Mouse (Mus musculus): ENCODE results near the gene Tcl1b4. TPM values are rescaled to one million over a fixed set of nuclear protein-coding genes. Genes with fewer than 3 reads are reported as not detected.

Gene Tcl1b4
- not detected for total RNA-seq (2023)

DNA sequence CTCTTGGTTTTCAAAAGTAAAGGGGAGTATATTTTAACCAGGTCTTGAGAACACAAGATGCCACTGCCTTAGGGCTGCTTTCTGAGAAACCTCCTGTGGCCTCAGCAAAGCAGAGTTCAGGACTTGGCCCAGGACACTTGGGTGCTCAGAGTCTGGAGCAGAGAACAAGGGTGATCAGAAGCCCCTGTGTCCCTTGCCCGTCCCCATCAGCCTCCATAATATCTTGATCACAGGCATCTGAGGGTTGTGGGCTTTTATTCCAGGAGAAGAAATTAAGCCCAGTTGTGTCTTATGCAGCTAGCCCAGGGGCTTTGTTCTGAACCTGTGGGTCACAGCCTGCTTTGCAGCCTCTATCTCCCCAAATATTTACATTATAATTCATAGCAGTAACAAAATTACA, at the start of gene Tcl1b4:
Gene Tcl1b4, plus strand, starts transcription at position 301 of the 400 bp plus-strand sequence.

DNA sequence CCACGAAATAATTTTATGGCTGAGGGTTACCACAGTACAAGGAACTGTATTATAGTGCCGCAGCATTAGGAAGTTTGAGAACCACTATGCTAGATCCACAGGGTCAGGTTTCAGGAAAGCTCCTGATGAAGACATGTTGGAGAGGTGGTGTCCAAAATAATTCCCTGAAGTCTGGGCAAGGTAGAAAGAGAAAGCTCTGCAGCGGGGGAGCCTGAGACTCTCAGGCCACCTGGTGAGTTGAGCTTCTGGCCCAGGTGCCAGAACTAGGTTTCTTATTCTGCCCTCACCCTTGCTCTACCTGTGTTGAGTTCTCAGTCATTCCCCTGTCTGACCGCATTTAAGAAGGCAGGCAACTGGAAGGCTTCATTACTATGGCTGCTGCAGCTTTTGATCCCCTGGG, 42.4 kb upstream of the Tcl1b4 start, which contains the start of gene Tcl1b1:
Gene Tcl1b1, plus strand, starts transcription at position 301 of the 400 bp plus-strand sequence.

DNA sequence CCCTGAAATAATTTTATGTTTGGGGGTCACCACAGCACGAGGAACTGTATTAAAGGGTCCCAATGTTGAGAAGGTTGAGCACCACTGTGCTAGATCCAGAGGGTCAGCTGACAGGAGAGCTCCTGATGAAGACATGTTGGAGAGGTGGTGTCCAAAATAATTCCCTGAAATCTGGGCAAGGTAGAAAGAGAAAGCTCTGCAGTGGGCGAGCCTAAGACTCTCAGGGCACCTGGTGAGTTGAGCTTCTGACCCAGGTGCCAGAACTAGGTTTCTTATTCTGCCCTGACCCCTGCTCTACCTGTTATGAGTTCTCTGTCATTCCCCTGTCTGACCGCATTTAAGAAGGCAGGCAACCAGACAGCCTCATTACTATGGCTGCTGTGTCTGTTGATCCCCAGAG, 25.7 kb upstream of the Tcl1b4 start, which contains the start of gene Tcl1b5:
Gene Tcl1b5, plus strand, starts transcription at position 301 of the 400 bp plus-strand sequence.

DNA sequence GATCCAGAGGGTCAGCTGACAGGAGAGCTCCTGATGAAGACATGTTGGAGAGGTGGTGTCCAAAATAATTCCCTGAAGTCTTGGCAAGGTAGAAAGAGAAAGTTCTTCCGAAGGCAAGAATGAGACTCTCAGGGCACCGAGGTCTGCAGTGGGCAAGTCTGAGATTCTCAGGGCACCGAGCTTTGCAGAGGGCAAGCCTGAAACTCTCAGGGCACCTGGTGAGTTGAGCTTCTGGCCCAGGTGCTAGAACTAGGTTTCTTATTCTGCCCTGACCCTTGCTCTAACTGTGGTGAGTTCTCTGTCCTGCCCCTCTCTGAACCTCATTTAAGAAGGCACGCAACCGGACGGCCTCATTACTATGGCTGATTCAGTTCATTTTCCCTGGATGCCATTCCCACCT, 11.0 kb upstream of the Tcl1b4 start, which contains the start of gene Tcl1b3:
Gene Tcl1b3, plus strand, starts transcription at position 301 of the 400 bp plus-strand sequence.

DNA sequence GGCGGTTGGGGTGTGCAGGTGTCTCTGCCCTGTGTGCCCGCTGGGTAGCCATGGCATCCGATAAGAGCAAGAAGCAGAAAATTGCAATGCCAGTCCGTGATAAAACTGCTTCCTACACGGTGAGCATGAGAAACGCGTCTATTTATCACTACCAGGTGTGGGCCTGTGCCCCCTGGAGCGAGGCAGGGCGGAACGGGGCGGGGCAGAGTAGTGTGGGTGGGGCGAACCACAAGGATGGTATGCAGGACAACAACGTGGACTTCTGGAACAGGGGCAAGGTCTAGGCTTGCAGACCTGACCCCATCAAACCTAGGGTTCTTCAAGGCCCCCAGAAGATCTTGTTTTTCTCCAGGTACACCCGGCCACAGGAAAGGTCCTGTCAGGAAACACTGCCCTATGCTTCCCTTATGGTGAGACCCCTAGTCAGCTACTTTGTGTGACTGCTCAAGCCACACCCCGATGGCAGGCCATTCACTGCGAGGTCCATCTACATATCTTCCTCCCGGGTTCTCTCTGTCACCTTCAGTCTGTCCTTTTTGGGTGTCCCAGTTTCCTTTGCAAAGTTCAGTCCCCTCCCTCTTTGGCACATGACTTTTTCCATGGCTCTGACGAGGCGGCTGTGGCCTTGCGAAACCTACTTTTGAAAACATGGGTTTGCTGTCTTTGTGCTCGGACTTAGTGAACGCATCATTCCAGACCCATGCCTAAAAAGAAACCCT, 21.0 kb downstream of the Tcl1b4 start, which contains the start of gene Tcl1:
Gene Tcl1, minus strand, starts transcription at position 193 of the 719 bp plus-strand sequence.

Other genes with a start within 250 kb of the Tcl1b4 start
- 10 to 100 TPM; 70.5 to 77.5 TPM for gene Syne3, start 192.1 kb upstream of the Tcl1b4 start, total RNA-seq (2023)
- 10 to 100 TPM; 23.9 to 24.0 TPM for gene Glrx5, start 169.3 kb upstream of the Tcl1b4 start, total RNA-seq (2023)
- gene Tcl1b2, start 55.9 kb upstream of the Tcl1b4 start, total RNA-seq (2023), result not detected
- gene Tcl1b1, start 42.3 kb upstream of the Tcl1b4 start, total RNA-seq (2023), result not detected
- not detected for gene Tcl1b5, start 25.6 kb upstream of the Tcl1b4 start, total RNA-seq (2023)
- gene Tcl1b3, start 10.9 kb upstream of the Tcl1b4 start, total RNA-seq (2023), result not detected
- gene Tcl1, start 20.8 kb downstream of the Tcl1b4 start, total RNA-seq (2023), result not detected
- gene Tunar, start 131.9 kb downstream of the Tcl1b4 start, total RNA-seq (2023), result not detected